Mouse (Mus musculus) left cerebral cortex, adult 9 months (tissue): ENCODE measurements around the gene Dync1li1.

Source experiments
- DNase-seq, 2 experiments: peaks; one replicate each; pipeline ENCODE4 v3.0.0; 2022; ENCODE audit warnings: low spot score in 2 of 2

Gene Dync1li1

DNA sequence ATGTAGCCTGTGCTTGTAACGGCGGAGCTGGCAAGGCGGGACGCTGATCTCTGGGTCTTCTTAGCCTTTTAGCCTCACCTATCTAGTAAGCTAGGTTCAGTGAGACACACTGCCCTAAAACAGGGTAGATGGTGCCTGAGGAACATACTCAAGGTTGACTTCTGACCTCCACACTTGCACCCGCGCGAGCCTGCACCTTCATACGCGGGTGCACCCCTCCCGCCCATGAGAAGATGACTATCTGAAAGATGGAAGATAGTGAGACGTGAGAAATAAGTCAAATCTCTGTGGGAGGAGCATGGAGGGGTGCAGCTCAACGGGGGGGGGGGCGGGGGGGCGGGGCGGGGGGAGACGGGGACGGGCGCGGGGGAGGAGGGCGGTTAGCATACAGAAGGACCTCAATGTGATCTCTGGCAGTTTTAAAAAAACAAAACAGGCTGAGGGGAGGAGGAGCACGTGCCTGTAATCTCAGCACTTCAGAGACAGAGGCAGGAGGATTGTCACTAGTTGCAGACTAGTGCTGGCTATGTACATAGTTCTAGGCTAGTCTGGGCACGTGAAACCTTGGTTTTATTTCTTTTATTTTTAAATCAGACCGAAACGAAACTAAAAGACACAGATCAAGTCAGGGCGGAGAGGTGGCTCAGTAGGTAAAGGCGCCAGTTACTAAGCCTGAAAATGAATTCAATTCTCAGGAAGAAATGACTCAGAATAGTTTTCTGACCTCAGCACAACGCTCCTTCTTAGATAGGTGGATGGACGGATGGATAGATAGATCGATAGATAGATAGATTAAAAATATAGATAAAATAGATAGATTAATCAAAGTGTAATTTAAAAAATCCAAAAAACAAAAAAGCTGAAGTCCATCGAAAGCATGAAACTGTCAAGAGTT is 41.6 kb downstream of the Dync1li1 start:
- DNase-seq, result no peak

DNA sequence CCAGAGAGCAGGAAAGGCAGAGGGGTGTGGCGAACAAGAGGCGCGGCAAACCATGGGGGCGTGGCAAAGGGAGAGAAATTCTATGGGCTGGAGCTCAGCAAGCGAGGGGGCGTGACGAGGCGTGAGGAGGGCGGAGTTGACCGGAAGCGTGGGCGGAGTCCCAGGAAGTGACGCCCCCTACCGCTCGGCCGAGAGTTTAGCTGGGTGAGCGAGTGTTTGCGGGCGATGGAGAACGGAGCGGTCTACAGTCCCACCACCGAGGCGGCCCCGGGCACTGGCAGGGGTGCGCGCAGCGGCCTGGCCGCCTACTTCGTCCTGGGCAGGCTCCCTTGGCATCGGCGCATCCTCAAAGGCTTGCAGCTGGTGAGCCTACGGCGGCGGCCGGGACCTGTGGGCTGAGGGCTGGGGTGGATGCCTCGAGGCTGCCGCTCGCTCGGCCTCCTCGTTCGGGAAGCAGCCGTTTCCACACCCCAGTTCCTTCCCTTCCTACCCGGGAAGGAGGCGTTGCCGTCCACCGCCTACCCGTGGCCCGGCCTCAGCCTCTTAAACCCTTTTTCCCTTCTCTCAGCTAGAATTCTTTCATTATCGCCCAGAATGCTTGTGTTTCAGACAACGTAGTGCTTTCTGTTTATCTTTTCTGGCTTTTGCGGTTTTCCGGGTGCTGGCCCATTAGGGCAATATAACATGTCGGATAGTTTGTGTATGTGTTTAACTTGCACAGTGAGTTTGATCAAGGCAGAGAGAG is 42.6 kb downstream of the Dync1li1 start, which contains the start of gene Cmtm6:
Cmtm6 (plus strand) TSS at position 106 of the 745 bp plus-strand sequence.
- DNase-seq, result peak; percentile 79 to 95

DNA sequence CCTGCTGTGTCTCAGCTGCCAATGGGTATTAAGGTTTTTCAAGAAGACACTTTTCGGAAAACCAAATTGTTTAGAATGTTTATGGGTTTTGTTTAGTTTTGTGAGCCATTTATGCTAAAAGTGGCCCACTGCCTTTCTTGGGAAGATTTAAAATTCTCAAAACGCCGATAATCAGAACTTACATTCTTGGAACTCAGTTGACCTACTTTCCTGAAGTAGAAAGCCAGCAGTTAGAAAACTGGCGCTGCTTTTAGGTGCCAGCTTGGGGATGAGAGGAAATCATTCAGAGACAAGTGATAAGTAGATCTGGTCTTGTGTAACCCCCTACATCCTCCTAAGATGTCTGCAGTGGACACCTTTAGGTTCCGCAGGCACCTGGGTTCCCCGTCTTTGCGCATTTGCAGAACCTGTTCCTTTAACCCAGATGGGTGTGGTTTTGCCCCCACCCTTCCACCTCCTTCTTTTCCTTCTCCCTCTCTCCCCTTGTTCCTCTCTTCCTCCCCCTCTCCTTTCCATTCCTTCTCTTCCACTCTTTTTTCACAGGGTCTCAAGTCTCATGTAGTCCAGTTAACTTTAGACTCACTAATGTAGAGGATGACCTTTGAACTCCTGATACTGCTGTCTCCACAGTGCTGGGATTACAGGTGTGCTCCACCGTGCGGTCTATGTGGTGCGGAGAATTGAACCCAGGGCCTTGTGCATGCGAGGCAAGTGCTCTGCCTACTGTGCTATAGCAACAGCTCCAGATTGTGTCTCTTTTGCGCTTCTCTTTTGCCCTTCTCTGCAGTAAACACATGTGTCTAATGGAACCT is 43.5 kb downstream of the Dync1li1 start:
- no peak for DNase-seq

- no peak for DNase-seq
Observed at GRCm38 (mm10) chr9:114733238-114733637, 44.6 kb downstream of the Dync1li1 start.

DNA sequence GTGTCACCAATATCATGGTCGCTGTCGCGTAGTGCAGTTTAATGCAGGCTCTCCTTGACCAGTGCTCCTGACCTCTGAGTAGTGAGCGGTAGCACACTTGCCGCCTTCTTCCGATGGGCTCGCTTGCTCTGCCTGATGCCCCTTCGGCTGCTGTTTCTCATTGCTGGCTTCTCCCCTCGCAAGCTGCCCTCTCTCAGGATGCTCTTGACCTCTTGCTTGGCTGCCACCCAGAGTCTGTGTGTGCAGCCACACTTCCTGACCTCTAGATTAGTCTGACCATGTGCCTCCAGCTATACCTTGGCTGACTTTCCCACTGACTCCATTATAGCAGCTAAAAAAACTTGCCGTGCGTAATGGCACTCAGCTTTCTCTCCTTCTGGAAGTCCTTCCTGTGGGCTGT is 47.9 kb downstream of the Dync1li1 start:
- DNase-seq, result no peak

DNA sequence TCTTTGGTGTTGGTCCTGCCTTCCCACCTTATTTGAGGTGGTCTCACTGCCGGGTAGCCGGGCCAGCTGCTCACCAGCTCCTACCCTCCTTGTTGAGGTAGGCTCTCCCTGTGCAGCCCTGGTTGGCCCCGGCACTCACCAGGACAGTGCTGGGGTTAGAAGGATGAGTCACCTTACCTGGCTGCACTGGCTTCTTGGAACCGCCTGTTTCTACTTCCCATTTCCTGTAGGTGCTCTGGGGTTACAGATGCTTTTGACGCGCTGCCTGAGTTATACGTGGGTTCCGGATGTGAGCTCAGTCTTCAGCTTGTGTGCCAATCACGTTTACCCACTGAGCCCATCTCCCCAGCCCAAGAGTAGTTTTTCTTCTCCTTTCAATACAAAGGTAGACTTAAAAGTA is 51.7 kb downstream of the Dync1li1 start:
- DNase-seq, result no peak

GRCm38 (mm10) chr9:114742731-114743130 is 54.1 kb downstream of the Dync1li1 start:
- no peak for DNase-seq

DNA sequence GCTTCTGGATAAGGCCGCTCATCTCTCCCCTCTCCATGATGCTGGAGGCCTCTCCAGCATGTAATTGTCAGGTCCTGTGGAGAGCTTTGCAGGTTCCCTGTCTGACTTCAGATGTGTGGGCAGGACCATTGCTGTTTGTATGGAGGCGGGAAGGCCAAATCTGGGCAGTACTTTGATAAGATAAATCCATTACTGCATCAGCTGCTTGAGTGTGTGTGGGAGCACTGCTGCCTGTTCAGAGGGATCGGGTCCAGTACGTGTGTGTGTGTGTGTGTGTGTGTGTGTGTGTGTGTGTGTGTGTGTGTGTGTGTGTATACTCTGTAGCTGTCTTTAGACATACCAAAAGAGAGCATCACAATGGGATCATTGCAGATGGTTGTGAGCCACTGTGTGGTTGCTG is 56.6 kb downstream of the Dync1li1 start:
- no peak for DNase-seq

GRCm38 (mm10) chr9:114745654-114746053 is 57.1 kb downstream of the Dync1li1 start:
- no peak for DNase-seq

- peak; percentile 45 to 64 for DNase-seq
Observed at GRCm38 (mm10) chr9:114747012-114747411, 58.4 kb downstream of the Dync1li1 start.

- no peak for DNase-seq
Observed at GRCm38 (mm10) chr9:114747466-114747865, 58.9 kb downstream of the Dync1li1 start.

DNA sequence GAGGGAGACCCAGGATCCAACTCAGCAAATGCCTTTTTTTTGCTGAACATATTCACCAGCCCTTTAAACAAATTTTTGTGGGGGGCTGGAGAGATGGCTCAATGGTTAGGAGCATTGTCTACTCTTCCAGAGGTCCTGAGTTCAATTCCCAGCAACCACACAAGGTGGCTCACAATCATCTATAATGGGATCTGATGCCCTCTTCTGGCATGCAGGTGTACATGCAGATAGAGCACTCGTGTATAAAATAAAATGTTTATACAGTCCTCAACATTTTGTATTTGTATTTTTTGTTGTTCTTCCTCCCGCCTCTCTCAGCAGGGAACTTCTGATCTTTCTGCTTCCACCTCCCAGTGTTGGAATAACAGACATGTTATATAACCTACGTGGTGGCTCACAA is 63.0 kb downstream of the Dync1li1 start:
- DNase-seq, result no peak

GRCm38 (mm10) chr9:114752311-114752710 is 63.7 kb downstream of the Dync1li1 start:
- no peak for DNase-seq

DNA sequence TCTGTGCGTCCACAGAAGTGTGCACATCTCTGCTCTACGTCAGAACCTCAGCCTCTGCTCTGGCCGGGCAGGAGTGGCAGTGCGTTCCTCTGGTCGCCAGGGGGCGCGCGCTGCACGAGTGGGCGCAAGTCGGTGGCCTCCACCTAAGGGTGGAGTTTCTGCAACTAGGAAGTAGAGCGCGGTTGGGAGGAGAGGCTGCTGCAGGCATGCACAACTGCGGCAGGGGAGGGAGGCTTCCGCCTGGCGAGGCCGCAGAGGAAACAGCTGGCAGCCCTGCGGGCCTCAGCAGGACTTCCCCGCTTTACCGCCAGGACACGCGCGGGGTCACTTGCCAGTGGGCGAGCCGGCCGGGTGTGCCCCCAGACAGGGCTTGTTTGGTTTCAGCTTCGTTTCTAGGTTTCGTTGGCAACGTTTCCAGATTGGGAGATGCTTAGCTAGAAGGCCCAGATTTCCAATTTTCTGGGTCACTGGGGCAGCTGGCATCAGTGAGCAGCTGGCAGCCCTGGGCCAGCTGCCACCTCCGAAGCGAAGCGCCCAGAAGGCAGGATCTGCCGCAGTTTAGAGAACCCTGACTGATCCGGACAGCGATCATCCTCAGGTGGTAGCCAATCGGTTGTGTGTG is 64.4 kb downstream of the Dync1li1 start:
- DNase-seq, result peak; percentile 77 to 95

DNA sequence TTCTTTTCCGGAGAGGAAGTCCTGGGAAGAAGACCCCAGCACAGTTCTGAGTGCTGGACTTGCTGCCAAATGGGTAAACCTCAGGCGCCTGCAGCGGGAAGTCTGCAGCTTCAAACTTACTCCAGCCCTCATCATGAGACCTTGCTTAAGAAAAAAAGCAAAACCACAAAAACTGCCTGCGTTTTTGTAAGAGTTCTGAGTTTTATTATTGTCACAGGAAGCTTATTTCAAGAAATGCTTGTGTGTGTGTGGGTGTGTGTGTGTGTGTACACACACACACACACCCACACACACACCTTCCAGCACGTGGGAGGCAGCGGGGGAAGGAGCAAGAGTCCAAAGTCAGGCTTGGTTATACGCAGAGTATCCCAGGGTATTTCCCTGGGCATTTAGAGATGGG is 69.7 kb downstream of the Dync1li1 start:
- no peak for DNase-seq

- no peak for DNase-seq
Observed at GRCm38 (mm10) chr9:114758801-114759200, 70.2 kb downstream of the Dync1li1 start.

GRCm38 (mm10) chr9:114759886-114760285 is 71.3 kb downstream of the Dync1li1 start:
- DNase-seq, result no peak

DNA sequence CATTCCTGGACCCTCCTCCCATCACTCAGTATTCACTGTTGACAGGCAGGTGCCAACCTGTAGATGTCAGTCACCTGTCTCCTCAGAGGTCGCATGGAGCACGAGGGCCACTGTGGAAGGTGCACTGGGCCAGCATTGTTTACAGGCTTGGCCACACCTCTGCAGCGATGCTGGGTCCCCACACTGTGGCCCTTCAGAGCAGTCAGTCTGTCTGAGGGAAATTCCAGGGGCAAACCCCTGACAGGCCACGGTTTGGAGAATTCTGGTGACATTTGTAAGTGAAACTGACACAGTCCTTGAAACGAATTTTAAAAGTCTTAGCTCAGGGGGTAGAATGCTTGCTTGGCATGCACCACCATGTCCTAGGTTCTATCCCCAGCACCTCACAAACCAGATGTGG is 71.8 kb downstream of the Dync1li1 start:
- no peak for DNase-seq

DNA sequence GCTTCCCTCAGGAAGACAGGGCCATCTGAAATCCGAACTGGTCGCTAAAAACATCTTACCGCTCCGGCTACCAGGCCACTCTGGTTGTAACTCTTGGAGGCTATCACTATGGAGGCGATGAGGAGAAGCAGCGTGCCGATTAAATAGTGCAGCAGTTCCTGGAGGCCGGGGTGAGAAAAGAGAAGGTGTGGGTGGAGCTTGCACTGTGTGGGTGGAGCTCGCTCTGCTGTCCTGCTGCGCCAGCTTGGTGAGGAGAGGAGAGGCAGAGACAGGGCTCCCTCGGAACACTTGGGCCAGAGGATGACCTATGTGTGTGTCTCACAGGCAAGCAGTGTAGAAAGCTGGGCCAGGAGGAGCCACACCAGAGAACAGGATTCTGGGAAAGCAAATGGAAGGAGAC is 73.3 kb downstream of the Dync1li1 start:
- no peak for DNase-seq

DNA sequence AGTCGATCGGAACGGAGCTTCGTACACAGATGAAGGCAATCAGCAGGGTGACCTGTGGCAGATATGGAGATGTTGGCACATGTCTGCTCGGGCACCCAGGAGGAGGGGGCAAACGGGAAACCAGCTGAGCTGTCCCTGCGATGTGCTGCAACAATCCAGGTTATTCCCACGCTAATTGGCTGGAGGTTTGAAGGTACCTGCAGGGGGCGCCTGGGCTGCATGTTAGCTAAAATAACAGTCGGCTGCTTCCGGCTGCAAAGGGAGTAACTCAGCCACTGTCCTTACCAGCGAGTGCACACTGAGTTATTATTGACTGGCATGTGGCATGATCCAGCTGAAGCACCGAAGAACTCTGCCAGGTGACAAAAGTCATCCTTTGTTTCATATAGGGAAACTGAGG is 74.8 kb downstream of the Dync1li1 start:
- no peak for DNase-seq

DNA sequence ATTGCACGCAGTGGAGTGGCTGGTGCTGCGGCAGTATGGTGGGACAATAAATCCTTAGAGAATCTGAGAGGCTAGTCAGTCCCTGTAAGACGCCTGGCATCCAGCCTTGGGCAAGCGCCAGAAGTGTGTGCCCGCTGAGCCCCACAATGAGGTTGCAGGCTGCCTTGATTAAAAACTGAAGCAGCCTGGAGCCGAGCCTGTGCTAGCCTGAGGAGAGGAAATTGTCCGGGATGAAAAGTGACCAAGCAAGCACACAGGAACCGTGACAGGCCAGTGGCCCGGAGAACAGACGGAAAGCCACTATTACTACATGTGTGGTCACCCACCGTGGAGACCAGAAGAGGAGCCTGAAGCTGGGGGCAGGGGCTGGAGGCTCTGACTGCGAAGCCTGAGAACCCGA is 78.4 kb downstream of the Dync1li1 start:
- peak in 1 of 2 experiments; percentile 45 for DNase-seq

DNA sequence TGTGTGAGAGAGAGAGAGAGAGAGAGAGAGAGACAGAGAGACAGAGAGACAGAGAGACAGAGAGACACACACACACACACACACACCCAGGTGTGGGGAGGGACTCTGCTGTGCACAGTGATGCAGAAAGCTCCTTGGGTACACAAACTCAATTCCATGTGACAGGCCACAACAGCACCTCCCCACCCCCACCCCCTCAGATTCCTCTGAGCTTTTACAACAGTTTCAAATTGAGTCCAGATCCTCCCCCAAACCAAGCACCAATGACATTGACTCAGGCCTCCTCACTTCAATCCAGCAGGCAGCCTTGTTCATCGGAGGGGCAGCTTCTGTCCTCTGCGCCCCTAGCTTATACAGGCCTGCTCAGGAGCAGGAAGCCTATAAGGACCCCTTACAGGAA is 78.9 kb downstream of the Dync1li1 start:
- no peak for DNase-seq
